Mouse (Mus musculus): Measurements from ENCODE around the gene Ncor2.

The Ncor2 gene

GRCm38 (mm10) chr5:125155451-125155850, 23.6 kb downstream of the Ncor2 start:
- in situ Hi-C loops (cut with MboI; ENCODE audit: low pct_unique_long_range_greater_than_20kb in 1 of 2, low sequenced_read_pairs in 2 of 2, unreplicated experiment in 1 of 2): no loop called here

- in situ Hi-C loops (cut with MboI; ENCODE audit: low pct_unique_long_range_greater_than_20kb in 1 of 2, low sequenced_read_pairs in 2 of 2, unreplicated experiment in 1 of 2): no loop called here
These were observed 24.0 kb downstream of the Ncor2 start for GRCm38 (mm10) chr5:125154989-125155388.

- in situ Hi-C loops (cut with MboI; ENCODE audit: low pct_unique_long_range_greater_than_20kb in 1 of 2, low sequenced_read_pairs in 2 of 2, unreplicated experiment in 1 of 2): no loop called here
These were observed 24.8 kb downstream of the Ncor2 start for GRCm38 (mm10) chr5:125154178-125154577.

- in situ Hi-C loops (cut with MboI; ENCODE audit: low pct_unique_long_range_greater_than_20kb in 1 of 2, low sequenced_read_pairs in 2 of 2, unreplicated experiment in 1 of 2): no loop called here
These were observed 25.7 kb downstream of the Ncor2 start for GRCm38 (mm10) chr5:125153201-125153816.

GRCm38 (mm10) chr5:125151872-125152534, 27.0 kb downstream of the Ncor2 start:
- in situ Hi-C loops (cut with MboI; ENCODE audit: low pct_unique_long_range_greater_than_20kb in 1 of 2, low sequenced_read_pairs in 2 of 2, unreplicated experiment in 1 of 2): no loop called here

- in situ Hi-C loops (cut with MboI; ENCODE audit: low pct_unique_long_range_greater_than_20kb in 1 of 2, low sequenced_read_pairs in 2 of 2, unreplicated experiment in 1 of 2): no loop called here
These were observed 28.0 kb downstream of the Ncor2 start for GRCm38 (mm10) chr5:125150951-125151564.

- in situ Hi-C loops (cut with MboI; ENCODE audit: low pct_unique_long_range_greater_than_20kb in 1 of 2, low sequenced_read_pairs in 2 of 2, unreplicated experiment in 1 of 2): no loop called here
These were observed 29.9 kb downstream of the Ncor2 start for GRCm38 (mm10) chr5:125149142-125149541.

GRCm38 (mm10) chr5:125148686-125149085, 30.3 kb downstream of the Ncor2 start:
- in situ Hi-C loops (cut with MboI; ENCODE audit: low pct_unique_long_range_greater_than_20kb in 1 of 2, low sequenced_read_pairs in 2 of 2, unreplicated experiment in 1 of 2): no loop called here

- in situ Hi-C loops (cut with MboI; ENCODE audit: low pct_unique_long_range_greater_than_20kb in 1 of 2, low sequenced_read_pairs in 2 of 2, unreplicated experiment in 1 of 2): no loop called here
These were observed 30.8 kb downstream of the Ncor2 start for GRCm38 (mm10) chr5:125148173-125148572.

- in situ Hi-C loops (cut with MboI; ENCODE audit: low pct_unique_long_range_greater_than_20kb in 1 of 2, low sequenced_read_pairs in 2 of 2, unreplicated experiment in 1 of 2): no loop called here
These were observed 31.9 kb downstream of the Ncor2 start for GRCm38 (mm10) chr5:125147124-125147523.

GRCm38 (mm10) chr5:125143114-125143872, 35.7 kb downstream of the Ncor2 start:
- in situ Hi-C loops (cut with MboI; ENCODE audit: low pct_unique_long_range_greater_than_20kb in 1 of 2, low sequenced_read_pairs in 2 of 2, unreplicated experiment in 1 of 2): no loop called here

GRCm38 (mm10) chr5:125141916-125142315, 37.1 kb downstream of the Ncor2 start:
- in situ Hi-C loops (cut with MboI; ENCODE audit: low pct_unique_long_range_greater_than_20kb in 1 of 2, low sequenced_read_pairs in 2 of 2, unreplicated experiment in 1 of 2): no loop called here

GRCm38 (mm10) chr5:125141525-125141880, 37.5 kb downstream of the Ncor2 start:
- in situ Hi-C loops (cut with MboI; ENCODE audit: low pct_unique_long_range_greater_than_20kb in 1 of 2, low sequenced_read_pairs in 2 of 2, unreplicated experiment in 1 of 2): no loop called here

GRCm38 (mm10) chr5:125140832-125141524, 38.0 kb downstream of the Ncor2 start:
- in situ Hi-C loops (cut with MboI; ENCODE audit: low pct_unique_long_range_greater_than_20kb in 1 of 2, low sequenced_read_pairs in 2 of 2, unreplicated experiment in 1 of 2): no loop called here

- in situ Hi-C loops (cut with MboI; ENCODE audit: low pct_unique_long_range_greater_than_20kb in 1 of 2, low sequenced_read_pairs in 2 of 2, unreplicated experiment in 1 of 2): no loop called here
These were observed 38.8 kb downstream of the Ncor2 start for GRCm38 (mm10) chr5:125140151-125140699.

- in situ Hi-C loops (cut with MboI; ENCODE audit: low pct_unique_long_range_greater_than_20kb in 1 of 2, low sequenced_read_pairs in 2 of 2, unreplicated experiment in 1 of 2): no loop called here
These were observed 39.4 kb downstream of the Ncor2 start for GRCm38 (mm10) chr5:125139669-125140068.

- in situ Hi-C loops (cut with MboI; ENCODE audit: low pct_unique_long_range_greater_than_20kb in 1 of 2, low sequenced_read_pairs in 2 of 2, unreplicated experiment in 1 of 2): no loop called here
These were observed 40.1 kb downstream of the Ncor2 start for GRCm38 (mm10) chr5:125138841-125139430.

GRCm38 (mm10) chr5:125137672-125138285, 41.2 kb downstream of the Ncor2 start:
- in situ Hi-C loops (cut with MboI; ENCODE audit: low pct_unique_long_range_greater_than_20kb in 1 of 2, low sequenced_read_pairs in 2 of 2, unreplicated experiment in 1 of 2): no loop called here
